Mouse (Mus musculus): Measurements from ENCODE around the gene Magi2. TPM values are rescaled to one million over a fixed set of nuclear protein-coding genes. Genes with fewer than 3 reads are reported as not detected.
A peak's percentile ranks its signal among the peaks of the same experiment; 100 is the strongest.

Gene Magi2
- polyA plus RNA-seq, 1 experiment from 2014 or later: 6.8 TPM

DNA sequence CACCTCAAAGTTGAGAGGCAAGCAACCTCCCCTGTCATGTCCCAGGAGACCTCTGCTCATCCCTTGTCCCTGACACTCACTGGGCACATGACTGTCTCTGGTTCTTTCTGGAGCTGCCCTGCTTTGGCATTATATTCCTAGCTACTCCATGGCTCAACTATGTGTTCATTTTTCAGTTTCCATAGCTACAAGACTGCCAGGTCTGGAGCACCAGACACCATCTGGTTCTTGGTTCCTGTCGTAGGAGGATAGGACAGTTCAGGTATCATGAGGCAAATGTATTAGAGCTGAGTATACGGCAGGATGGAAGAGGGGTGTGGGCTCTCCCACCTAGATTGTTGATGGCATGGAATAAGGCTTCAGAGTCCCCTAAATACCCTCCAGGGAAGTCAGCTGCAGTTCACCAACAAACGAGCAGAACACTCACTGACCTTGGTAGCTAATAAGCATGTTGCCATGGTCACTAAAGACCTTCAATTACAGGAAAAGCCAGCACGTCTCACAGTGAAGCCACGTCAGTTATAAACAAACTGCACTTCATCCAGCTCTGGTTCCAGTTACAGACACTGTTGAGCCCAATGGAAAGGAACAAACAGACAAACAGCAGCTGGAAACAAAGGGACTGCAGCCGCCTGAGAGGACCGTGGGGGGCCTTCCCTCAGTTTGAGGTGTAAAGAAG is 1449.5 kb downstream of the Magi2 start:
- Histone ChIP-seq H3K4me3 (no peak overlapping the region), H3K27ac (no peak overlapping the region), H3K9me3 (no peaks in the 10 kb centered on the region), H3K4me1 (peaks cover 16% of the 10 kb centered on the region), H3K36me3 (no peaks in the 10 kb centered on the region), H3K4me2 (replicated peaks) (no peak overlapping the region), H3K9ac (no peak overlapping the region), H3K27me3 (no peaks in the 10 kb centered on the region)
- peak; percentile 42; the same call in 1 of the 2 replicates for ATAC-seq (ENCODE audit: low FRiP score, low read depth)
- WGBS: 7% methylated on average over 7 of the region's 7 CpGs

DNA sequence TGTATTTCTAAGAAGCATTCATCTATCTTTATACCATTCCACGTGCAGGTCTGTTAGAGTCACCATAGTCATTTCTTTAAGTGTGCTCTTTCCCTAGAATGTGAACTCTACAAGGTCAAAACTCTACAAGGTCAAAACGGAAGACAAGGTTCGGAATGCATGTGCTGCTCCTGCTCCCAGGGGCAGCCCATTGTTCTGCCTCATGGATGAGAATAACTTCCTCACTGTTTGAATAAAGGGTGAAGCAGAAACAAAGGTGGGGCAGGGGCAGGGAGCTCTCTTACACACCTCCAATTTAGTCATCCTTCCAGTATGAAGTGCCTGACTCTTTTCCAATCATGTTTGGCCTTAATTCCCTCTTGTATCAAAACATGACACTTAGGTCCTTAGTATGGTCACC is 1450.4 kb downstream of the Magi2 start:
- Histone ChIP-seq H3K9me3 (no peaks in the 10 kb centered on the region), H3K9ac (no peak overlapping the region), H3K4me1 (peaks cover 16% of the 10 kb centered on the region), H3K4me2 (replicated peaks) (no peak overlapping the region), H3K4me3 (no peak overlapping the region), H3K27ac (no peak overlapping the region), H3K27me3 (no peaks in the 10 kb centered on the region), H3K36me3 (no peaks in the 10 kb centered on the region)
- WGBS: 65% methylated on average over 3 of the region's 3 CpGs
- no peak for ATAC-seq (ENCODE audit: low FRiP score, low read depth)

DNA sequence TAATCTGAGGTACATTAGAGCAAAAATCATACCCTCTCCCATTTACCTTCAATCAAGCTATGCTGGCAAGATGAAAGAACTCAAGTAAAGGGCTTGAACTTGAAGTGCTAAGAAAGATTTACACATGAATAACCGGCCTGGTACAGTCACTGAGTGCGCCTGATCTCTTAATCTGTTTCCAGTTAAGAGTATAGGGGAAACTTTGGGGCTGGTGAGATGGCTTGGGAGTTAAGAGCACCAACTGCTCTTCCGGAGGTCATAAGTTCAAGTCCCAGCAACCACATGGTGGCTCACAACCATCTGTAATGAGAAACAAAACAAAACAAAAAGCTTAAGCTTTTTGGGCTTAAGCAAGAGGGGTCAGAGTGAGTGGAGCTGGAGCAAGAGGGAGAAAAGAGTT is 1451.7 kb downstream of the Magi2 start:
- Histone ChIP-seq H3K4me2 (replicated peaks) (no peak overlapping the region), H3K27ac (no peak overlapping the region), H3K9me3 (no peaks in the 10 kb centered on the region), H3K4me1 (peaks cover 16% of the 10 kb centered on the region), H3K4me3 (no peak overlapping the region), H3K9ac (no peak overlapping the region), H3K36me3 (no peaks in the 10 kb centered on the region), H3K27me3 (no peaks in the 10 kb centered on the region)
- ATAC-seq (ENCODE audit: low FRiP score, low read depth): no peak
- 49% methylated on average over 3 of the region's 3 CpGs for WGBS

DNA sequence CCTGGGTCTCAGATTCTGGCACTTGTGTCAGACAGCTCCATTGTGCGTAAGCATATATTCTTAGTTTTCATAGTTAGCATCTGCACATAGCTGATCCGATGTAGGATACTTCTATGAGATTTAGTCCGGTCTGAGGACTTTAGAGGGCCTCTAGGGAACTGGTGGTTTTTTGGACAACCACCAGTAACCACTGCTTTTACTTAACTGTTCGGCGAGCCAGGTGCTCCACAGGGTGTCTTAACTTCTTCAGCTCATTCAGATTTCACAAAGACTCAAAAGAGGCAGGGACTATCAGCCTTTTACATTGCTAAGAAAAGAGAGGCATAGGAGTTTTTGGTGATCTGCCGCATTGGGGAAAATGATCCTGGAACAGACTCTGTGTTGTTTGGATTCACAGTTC is 1453.1 kb downstream of the Magi2 start:
- Histone ChIP-seq H3K9me3 (no peaks in the 10 kb centered on the region), H3K27me3 (no peaks in the 10 kb centered on the region), H3K4me2 (replicated peaks) (no peak overlapping the region), H3K4me1 (peaks cover 12% of the 10 kb centered on the region), H3K36me3 (no peaks in the 10 kb centered on the region), H3K4me3 (no peak overlapping the region), H3K9ac (no peak overlapping the region), H3K27ac (no peak overlapping the region)
- 83% methylated on average over 6 of the region's 6 CpGs for WGBS
- no peak for ATAC-seq (ENCODE audit: low FRiP score, low read depth)

DNA sequence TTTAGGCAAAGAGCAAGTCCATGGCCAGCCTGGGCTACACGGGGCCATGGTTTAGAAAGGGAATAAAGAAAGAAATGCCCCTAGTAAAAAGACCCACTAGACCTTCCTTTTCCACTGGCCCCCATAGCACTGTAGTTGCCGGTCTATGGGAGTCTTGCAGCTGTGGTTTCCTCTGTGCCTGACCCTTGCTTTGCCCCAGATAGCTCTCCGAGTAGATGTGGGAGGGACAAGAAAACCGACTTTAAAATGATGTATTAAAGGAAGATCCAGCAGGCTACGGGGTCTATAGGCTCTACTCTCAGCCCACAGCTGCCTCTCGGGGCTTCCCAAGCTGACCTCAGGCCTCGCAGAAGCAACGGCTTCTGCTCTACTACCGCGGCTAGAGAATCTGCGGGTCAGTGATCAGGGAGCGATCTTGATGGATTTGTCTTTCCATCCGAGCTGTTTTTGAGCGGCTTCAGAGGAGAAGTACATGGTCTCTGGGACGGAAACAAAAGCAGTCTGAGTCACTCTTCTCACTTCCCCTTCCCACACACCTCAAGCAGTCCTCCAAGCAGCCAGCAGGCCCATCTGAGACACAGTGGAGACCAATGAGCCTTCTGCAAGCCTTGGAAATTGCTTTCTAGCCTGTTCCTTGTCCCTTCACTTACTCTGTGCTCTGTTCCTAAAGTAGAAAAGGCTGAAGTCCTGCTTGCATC is 1454.1 kb downstream of the Magi2 start:
- Histone ChIP-seq H3K4me1 (peaks cover 10% of the 10 kb centered on the region), H3K27me3 (no peaks in the 10 kb centered on the region), H3K4me3 (no peak overlapping the region), H3K27ac (no peak overlapping the region), H3K36me3 (no peaks in the 10 kb centered on the region), H3K4me2 (replicated peaks) (no peak overlapping the region), H3K9ac (no peak overlapping the region), H3K9me3 (no peaks in the 10 kb centered on the region)
- WGBS: 90% methylated on average over 15 of the region's 15 CpGs
- ATAC-seq (ENCODE audit: low FRiP score, low read depth): no peak

DNA sequence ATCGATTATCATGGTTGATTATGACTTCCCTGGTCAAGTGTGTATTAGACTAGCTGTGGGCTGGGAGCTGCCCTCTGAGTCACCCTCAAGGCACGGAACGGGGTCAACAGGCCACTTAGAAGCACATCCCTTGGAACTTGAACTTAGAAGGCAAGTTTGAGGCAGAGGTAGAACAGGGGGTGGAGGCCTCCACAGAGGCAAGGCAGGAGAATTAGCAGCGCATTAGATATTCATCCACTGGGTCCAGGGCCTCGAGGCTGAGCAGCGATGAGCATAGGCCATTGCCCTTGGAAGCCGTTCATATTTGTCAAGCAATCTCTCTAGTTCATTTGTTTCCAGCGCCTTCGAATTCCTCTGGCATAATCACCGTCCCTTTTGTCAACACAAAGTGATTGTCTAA is 1454.8 kb downstream of the Magi2 start:
- Histone ChIP-seq H3K4me1 (peaks cover 3% of the 10 kb centered on the region), H3K4me2 (replicated peaks) (no peak overlapping the region), H3K9ac (no peak overlapping the region), H3K36me3 (no peaks in the 10 kb centered on the region), H3K4me3 (no peak overlapping the region), H3K27me3 (no peaks in the 10 kb centered on the region), H3K27ac (no peak overlapping the region), H3K9me3 (no peaks in the 10 kb centered on the region)
- 71% methylated on average over 10 of the region's 10 CpGs for WGBS
- ATAC-seq (ENCODE audit: low FRiP score, low read depth): no peak

DNA sequence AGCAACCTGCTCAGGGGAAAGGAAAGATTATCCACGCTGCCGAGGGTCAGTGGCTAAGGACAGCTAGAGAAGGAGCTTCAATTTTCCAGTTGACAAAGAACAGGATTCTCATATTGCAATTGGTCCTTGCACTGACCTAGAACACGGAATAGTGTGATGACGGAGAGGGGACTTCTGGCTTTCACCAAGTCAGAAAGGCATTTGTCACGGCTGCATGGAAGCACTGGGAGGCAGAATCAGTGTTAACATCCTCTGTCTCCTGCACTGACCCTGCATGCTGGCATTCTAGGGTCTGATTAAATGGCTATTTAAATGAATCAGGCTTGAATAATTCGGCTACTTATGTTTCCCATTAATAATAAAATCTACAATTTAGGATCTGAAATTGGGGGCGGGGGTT is 1455.4 kb downstream of the Magi2 start:
- Histone ChIP-seq H3K4me2 (replicated peaks) (no peak overlapping the region), H3K4me3 (no peak overlapping the region), H3K4me1 (no peaks in the 10 kb centered on the region), H3K27ac (no peak overlapping the region), H3K9ac (no peak overlapping the region), H3K9me3 (no peaks in the 10 kb centered on the region), H3K27me3 (no peaks in the 10 kb centered on the region), H3K36me3 (no peaks in the 10 kb centered on the region)
- ATAC-seq (ENCODE audit: low FRiP score, low read depth): no peak
- 63% methylated on average over 7 of the region's 7 CpGs for WGBS

DNA sequence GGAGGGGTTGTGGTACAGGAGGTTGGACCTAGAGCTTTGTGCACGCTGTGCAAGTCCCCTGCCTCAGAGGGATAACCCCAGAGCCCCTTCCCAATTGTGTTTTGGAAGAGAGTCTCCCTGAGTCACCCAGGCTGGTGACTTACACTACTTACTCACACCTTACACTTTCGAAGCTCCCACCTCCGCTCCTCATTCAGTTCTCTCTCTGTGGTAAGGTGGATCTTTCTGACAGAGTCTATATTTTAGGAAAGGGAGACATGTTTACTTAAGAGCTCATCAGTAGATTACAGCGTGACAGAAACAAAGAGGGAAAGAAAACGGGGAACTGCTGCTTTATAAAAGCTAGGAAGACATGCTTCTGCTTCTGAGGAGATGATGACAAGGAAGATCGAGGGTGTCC is 1457.3 kb downstream of the Magi2 start:
- Histone ChIP-seq H3K4me1 (no peaks in the 10 kb centered on the region), H3K9me3 (no peaks in the 10 kb centered on the region), H3K4me3 (no peak overlapping the region), H3K27me3 (no peaks in the 10 kb centered on the region), H3K36me3 (no peaks in the 10 kb centered on the region), H3K4me2 (replicated peaks) (no peak overlapping the region), H3K27ac (no peak overlapping the region), H3K9ac (no peak overlapping the region)
- 78% methylated on average over 6 of the region's 6 CpGs for WGBS
- no peak for ATAC-seq (ENCODE audit: low FRiP score, low read depth)

DNA sequence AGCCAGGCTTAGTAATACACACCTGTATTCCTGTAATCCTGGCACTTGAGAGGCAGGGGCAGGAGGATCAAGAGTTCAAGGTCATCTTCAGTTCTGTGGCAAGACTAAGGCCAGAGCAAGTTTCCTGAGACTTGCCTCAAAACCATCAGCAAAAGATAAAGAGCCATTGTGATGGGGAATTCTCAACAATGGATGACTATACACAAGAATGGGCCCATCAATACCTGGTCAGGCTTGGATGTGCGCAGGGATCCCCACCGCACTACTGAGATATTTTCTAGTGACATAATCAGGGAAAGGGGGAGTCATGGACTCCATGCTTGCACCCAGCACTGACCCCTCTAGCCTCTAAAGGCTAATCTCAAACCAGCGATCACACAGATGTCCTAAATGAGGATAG is 1465.4 kb downstream of the Magi2 start:
- ATAC-seq (ENCODE audit: low FRiP score, low read depth): no peak

DNA sequence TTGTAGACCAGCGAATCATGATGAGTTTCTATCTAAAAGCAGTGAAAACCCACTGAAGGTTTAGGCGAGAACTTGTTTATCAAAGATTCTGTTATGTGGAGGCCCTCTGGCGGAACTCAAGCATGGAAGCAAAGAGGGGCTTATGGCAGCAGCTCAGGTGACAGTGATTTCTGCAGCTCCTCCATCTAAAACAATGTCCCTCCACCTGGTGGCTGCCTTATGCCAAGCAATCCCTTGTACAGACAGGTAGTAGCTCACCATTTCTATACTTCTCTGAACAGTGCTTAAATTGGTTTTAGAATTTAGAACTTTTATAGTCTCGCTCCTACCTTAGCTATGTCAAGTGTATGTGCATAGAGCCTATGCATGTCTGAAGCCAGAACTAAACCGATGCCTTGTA is 1472.3 kb downstream of the Magi2 start:
- ATAC-seq (ENCODE audit: low FRiP score, low read depth): no peak
- 87% methylated on average over 5 of the region's 5 CpGs for WGBS

More for the DNA sequence above, 1465.4 kb downstream of the Magi2 start:
- no peaks in the 10 kb centered on the region for H3K27me3 ChIP-seq
- H3K9me3 ChIP-seq: peaks cover 13% of the 10 kb centered on the region; the same call in 1 of the 2 replicates
- no peak overlapping the region for H3K27ac ChIP-seq
- no peaks in the 10 kb centered on the region for H3K36me3 ChIP-seq
- WGBS: 93% methylated on average over 3 of the region's 3 CpGs
- H3K4me2 ChIP-seq (replicated peaks): no peak overlapping the region
- H3K4me1 ChIP-seq: no peaks in the 10 kb centered on the region
- H3K9ac ChIP-seq: no peak overlapping the region
- no peak overlapping the region for H3K4me3 ChIP-seq

DNA sequence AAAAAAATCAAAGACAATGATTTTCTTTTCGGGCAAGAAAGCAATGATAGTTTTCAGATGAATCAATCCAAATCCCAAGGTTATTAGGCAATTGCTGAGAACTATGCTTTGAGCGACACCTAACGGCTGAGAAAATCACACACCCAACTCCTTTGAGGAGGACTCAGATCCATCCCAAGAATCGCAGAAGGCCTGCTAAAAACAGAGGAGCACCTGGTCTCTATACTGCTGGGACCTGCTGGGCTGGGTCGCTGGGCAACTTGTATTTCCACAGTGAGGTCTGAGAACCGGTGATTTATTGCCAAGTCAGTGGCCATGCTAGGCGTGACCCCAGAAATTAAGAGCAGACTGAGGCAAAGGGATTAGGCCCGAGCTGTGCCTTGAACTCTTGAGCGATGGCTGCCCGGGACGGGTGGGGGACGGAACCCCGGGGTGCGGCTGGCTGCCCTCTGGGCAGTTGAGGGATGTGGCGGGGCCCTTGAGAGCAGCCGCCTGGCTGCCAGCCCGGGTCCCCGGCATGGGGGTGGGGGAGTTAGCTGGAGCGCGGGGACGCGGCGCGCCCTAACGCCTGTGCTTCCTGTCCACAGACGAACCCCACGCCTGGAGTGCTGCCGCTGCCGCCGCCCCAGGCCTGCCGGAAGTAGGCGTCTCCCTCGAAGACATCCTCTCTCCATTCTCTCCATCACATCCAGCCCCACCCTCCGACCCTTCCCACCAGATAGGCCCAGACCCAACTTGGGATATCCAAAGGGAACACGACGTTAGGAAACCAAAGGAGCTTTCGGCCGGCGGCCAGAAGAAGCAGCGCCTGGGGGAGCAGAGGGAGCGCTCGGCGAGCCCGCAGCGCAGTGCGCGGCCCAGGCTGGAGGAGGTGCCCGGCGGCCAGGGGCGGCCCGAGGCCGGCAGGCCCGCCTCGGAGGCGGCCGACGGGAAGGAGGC is 1474.9 kb downstream of the Magi2 start:
- peak; percentile 95 for ATAC-seq (ENCODE audit: low FRiP score, low read depth)
- under 1% methylated on average over 57 of the region's 57 CpGs for WGBS
- Histone ChIP-seq H3K27ac (peak overlapping the region; percentile 96), H3K4me2 (replicated peaks) (peak overlapping the region; percentile 76), H3K4me3 (peak overlapping the region; percentile 79), H3K4me1 (peaks cover 6% of the 10 kb centered on the region; the same call in 1 of the 2 replicates), H3K36me3 (no peaks in the 10 kb centered on the region), H3K9me3 (no peaks in the 10 kb centered on the region), H3K9ac (peak overlapping the region; percentile 95), H3K27me3 (no peaks in the 10 kb centered on the region; the same call in 1 of the 2 replicates)

More for the DNA sequence above, 1472.3 kb downstream of the Magi2 start:
- Histone ChIP-seq H3K4me2 (replicated peaks) (no peak overlapping the region), H3K4me1 (peaks cover 6% of the 10 kb centered on the region; the same call in 1 of the 2 replicates), H3K36me3 (no peaks in the 10 kb centered on the region), H3K9ac (no peak overlapping the region), H3K9me3 (0 out of 2 replicates have a peak, but pooled peaks cover 3% of the 10 kb centered on the region), H3K27ac (no peak overlapping the region), H3K27me3 (no peaks in the 10 kb centered on the region; the same call in 1 of the 2 replicates), H3K4me3 (no peak overlapping the region)

Measured in limb, embryonic 13.5 days (tissue).